Mouse (Mus musculus) intestine, embryonic 16.5 days (tissue): ENCODE measurements around the gene Elovl4. TPM values are rescaled to one million over a fixed set of nuclear protein-coding genes. Genes with fewer than 3 reads are reported as not detected.

Source experiments
- ATAC-seq: fragments of 200-750 bp; cut with Nextera tagmentation; 2 replicates; pipeline ENCODE4 v1.8.0; 2017; ENCODE audit warnings: moderate TSS enrichment, moderate library complexity
- H3K27ac ChIP-seq: fragments of 300-500 bp; sonication (generic); 2 replicates; pipeline ENCODE4 v1.5.1; 2014; ENCODE audit warnings: mild to moderate bottlenecking, low read length
- H3K27me3 ChIP-seq: fragments of 300-500 bp; sonication (generic); replicated peaks from 2 replicates; pipeline ENCODE4 v1.6.1; 2014; ENCODE audit warnings: low read length, control low read depth, mixed read lengths; ENCODE audit not compliant: control insufficient read depth, insufficient read depth
- H3K36me3 ChIP-seq: fragments of 300-500 bp; sonication (generic); 2 replicates; pipeline ENCODE4 v1.6.1; 2014; ENCODE audit warnings: low read length, control low read depth; ENCODE audit not compliant: control insufficient read depth, insufficient read depth
- H3K4me1 ChIP-seq: fragments of 300-500 bp; sonication (generic); 2 replicates; pipeline ENCODE4 v1.6.1; 2014; ENCODE audit warnings: low read length, control low read depth, mixed read lengths; ENCODE audit not compliant: control insufficient read depth, insufficient read depth
- H3K4me2 ChIP-seq: fragments of 300-500 bp; sonication (generic); 2 replicates; pipeline ENCODE4 v1.6.1; 2014; ENCODE audit warnings: low read depth, low read length, control low read depth
- H3K4me3 ChIP-seq: fragments of 300-500 bp; sonication (generic); 2 replicates; pipeline ENCODE4 v1.5.1; 2014; ENCODE audit warnings: mild to moderate bottlenecking, low read length
- H3K9ac ChIP-seq: fragments of 300-500 bp; sonication (generic); 2 replicates; pipeline ENCODE4 v1.6.1; 2014; ENCODE audit warnings: low read depth, low read length
- H3K9me3 ChIP-seq: fragments of 300-500 bp; sonication (generic); 2 replicates; pipeline ENCODE4 v1.6.1; 2016; ENCODE audit warnings: low read length, control low read depth; ENCODE audit not compliant: control insufficient read depth
- WGBS: fragments of 180-500 bp; shearing (Covaris S2); extraction: QIAGEN DNeasy Blood & Tissue Kit; methylation state at CpG from one replicate; pipeline ENCODE4 v1.1.7; 2014; 5-methylcytosine and 5-hydroxymethylcytosine counted together
- polyA plus RNA-seq: library from polyadenylated mRNA; unstranded; fragments of >200 nt; fragmentation: Nextera tagmentation; extraction: Ambion mirVana; gene quantifications from 2 replicates; pipeline ENCODE4 v1.2.1, GENCODE M21; 2015

Gene Elovl4
- polyA plus RNA-seq: 5.4 and 6.0 TPM in 2 replicates

GRCm38 (mm10) chr9:83805977-83806815 is at the start of gene Elovl4:
TSS of gene Elovl4 (minus strand) at chr9:83806277.
- peak; percentile 92 for ATAC-seq
- Histone ChIP-seq H3K27ac (no peak within 1 kb of the TSS), H3K9ac (peak within 1 kb of the TSS; percentile 69), H3K4me1 (peaks cover 6% of the 10 kb centered on the region), H3K9me3 (no peaks in the 10 kb centered on the region), H3K4me3 (peak within 1 kb of the TSS; percentile 68), H3K27me3 (peaks cover 26% of the 10 kb centered on the region), H3K4me2 (peak within 1 kb of the TSS; percentile 98), H3K36me3 (no peaks in the 10 kb centered on the region)
- WGBS: 1% methylated on average over 61 of the region's 71 CpGs

- Histone ChIP-seq H3K36me3 (peaks cover under 1% of the 10 kb centered on the region; the same call in 1 of the 2 replicates), H3K27me3 (no peaks in the 10 kb centered on the region), H3K9ac (no peak overlapping the region), H3K4me1 (no peaks in the 10 kb centered on the region), H3K4me2 (no peak overlapping the region), H3K4me3 (no peak overlapping the region), H3K27ac (no peak overlapping the region), H3K9me3 (no peaks in the 10 kb centered on the region)
- WGBS: 96% methylated on average over 3 of the region's 3 CpGs
- ATAC-seq: no peak
Measured at GRCm38 (mm10) chr9:83852464-83852863, 46.4 kb upstream of the Elovl4 start.

GRCm38 (mm10) chr9:83834748-83835313 is 28.8 kb upstream of the Elovl4 start:
- peak overlapping the region; percentile 95 for H3K4me3 ChIP-seq
- ATAC-seq: peak; percentile 90
- under 1% methylated on average over 27 of the region's 27 CpGs for WGBS

GRCm38 (mm10) chr9:83833811-83834747 is 28.0 kb upstream of the Elovl4 start, which contains the start of gene Ttk:
TSS of gene Ttk (plus strand) at chr9:83834689.
- H3K9ac ChIP-seq: peak within 1 kb of the TSS; percentile 87
- H3K27me3 ChIP-seq: no peaks in the 10 kb centered on the region
- H3K36me3 ChIP-seq: no peaks in the 10 kb centered on the region
- H3K27ac ChIP-seq: peak within 1 kb of the TSS; percentile 52
- H3K9me3 ChIP-seq: no peaks in the 10 kb centered on the region
- peaks cover 6% of the 10 kb centered on the region for H3K4me1 ChIP-seq
- H3K4me3 ChIP-seq: peak within 1 kb of the TSS; percentile 95
- 1% methylated on average over 38 of the region's 38 CpGs for WGBS
- peak; percentile 100 for ATAC-seq
- H3K4me2 ChIP-seq: peak within 1 kb of the TSS; percentile 63

More at GRCm38 (mm10) chr9:83834748-83835313, 28.8 kb upstream of the Elovl4 start:
- Histone ChIP-seq H3K4me1 (peaks cover 6% of the 10 kb centered on the region), H3K36me3 (no peaks in the 10 kb centered on the region), H3K27me3 (no peaks in the 10 kb centered on the region), H3K27ac (no peak overlapping the region; the same call in 1 of the 2 replicates), H3K9me3 (no peaks in the 10 kb centered on the region), H3K9ac (peak overlapping the region; percentile 87), H3K4me2 (peak overlapping the region; percentile 63)

- 74% methylated on average over 8 of the region's 8 CpGs for WGBS
- H3K9ac ChIP-seq: no peak overlapping the region
- H3K27ac ChIP-seq: no peak overlapping the region
- peaks cover 6% of the 10 kb centered on the region for H3K4me1 ChIP-seq
- no peak overlapping the region for H3K4me2 ChIP-seq
- no peaks in the 10 kb centered on the region for H3K36me3 ChIP-seq
- H3K9me3 ChIP-seq: no peaks in the 10 kb centered on the region
- no peak overlapping the region for H3K4me3 ChIP-seq
- no peak for ATAC-seq
- H3K27me3 ChIP-seq: no peaks in the 10 kb centered on the region
Measured at GRCm38 (mm10) chr9:83831152-83831551, 25.1 kb upstream of the Elovl4 start.

GRCm38 (mm10) chr9:83829896-83830295 is 23.8 kb upstream of the Elovl4 start:
- no peaks in the 10 kb centered on the region for H3K9me3 ChIP-seq
- WGBS: 77% methylated on average over 5 of the region's 5 CpGs

GRCm38 (mm10) chr9:83822925-83823324 is 16.8 kb upstream of the Elovl4 start:
- no peak overlapping the region for H3K27ac ChIP-seq
- no peak overlapping the region for H3K4me2 ChIP-seq
- H3K4me1 ChIP-seq: no peaks in the 10 kb centered on the region
- H3K9me3 ChIP-seq: no peaks in the 10 kb centered on the region
- H3K4me3 ChIP-seq: no peak overlapping the region
- H3K36me3 ChIP-seq: no peaks in the 10 kb centered on the region
- H3K9ac ChIP-seq: no peak overlapping the region
- WGBS: 66% methylated on average over 5 of the region's 5 CpGs
- no peaks in the 10 kb centered on the region for H3K27me3 ChIP-seq
- no peak for ATAC-seq

More at GRCm38 (mm10) chr9:83829896-83830295, 23.8 kb upstream of the Elovl4 start:
- Histone ChIP-seq H3K4me1 (0 out of 2 replicates have a peak, but pooled peaks cover 2% of the 10 kb centered on the region), H3K27ac (no peak overlapping the region), H3K4me2 (no peak overlapping the region), H3K4me3 (no peak overlapping the region), H3K36me3 (no peaks in the 10 kb centered on the region), H3K9ac (no peak overlapping the region), H3K27me3 (no peaks in the 10 kb centered on the region)
- ATAC-seq: no peak

GRCm38 (mm10) chr9:83820976-83821375 is 14.9 kb upstream of the Elovl4 start:
- Histone ChIP-seq H3K27ac (no peak overlapping the region), H3K36me3 (no peaks in the 10 kb centered on the region), H3K4me1 (no peaks in the 10 kb centered on the region), H3K4me2 (no peak overlapping the region), H3K4me3 (no peak overlapping the region), H3K9me3 (no peaks in the 10 kb centered on the region), H3K9ac (no peak overlapping the region), H3K27me3 (no peaks in the 10 kb centered on the region)
- WGBS: 90% methylated on average over 2 of the region's 2 CpGs
- no peak for ATAC-seq

- H3K4me3 ChIP-seq: no peak overlapping the region
- no peaks in the 10 kb centered on the region for H3K4me1 ChIP-seq
- H3K27me3 ChIP-seq: no peaks in the 10 kb centered on the region
- H3K27ac ChIP-seq: no peak overlapping the region
- no peak for ATAC-seq
- no peaks in the 10 kb centered on the region for H3K36me3 ChIP-seq
- no peak overlapping the region for H3K4me2 ChIP-seq
- H3K9ac ChIP-seq: no peak overlapping the region
- WGBS: 79% methylated on average over 7 of the region's 7 CpGs
- H3K9me3 ChIP-seq: no peaks in the 10 kb centered on the region
Measured at GRCm38 (mm10) chr9:83819188-83819587, 13.1 kb upstream of the Elovl4 start.
